Mouse (Mus musculus) monocyte, adult 59 days (primary cell): Measurements from ENCODE around the gene Sstr2. TPM values are rescaled to one million over a fixed set of nuclear protein-coding genes. Genes with fewer than 3 reads are reported as not detected.

Experiments
- total RNA-seq, 2 experiments: library from RNA; stranded (reverse); gene quantifications; one replicate each; pipeline ENCODE4 v1.2.4; 2023

Sstr2 gene
- not detected for total RNA-seq

DNA sequence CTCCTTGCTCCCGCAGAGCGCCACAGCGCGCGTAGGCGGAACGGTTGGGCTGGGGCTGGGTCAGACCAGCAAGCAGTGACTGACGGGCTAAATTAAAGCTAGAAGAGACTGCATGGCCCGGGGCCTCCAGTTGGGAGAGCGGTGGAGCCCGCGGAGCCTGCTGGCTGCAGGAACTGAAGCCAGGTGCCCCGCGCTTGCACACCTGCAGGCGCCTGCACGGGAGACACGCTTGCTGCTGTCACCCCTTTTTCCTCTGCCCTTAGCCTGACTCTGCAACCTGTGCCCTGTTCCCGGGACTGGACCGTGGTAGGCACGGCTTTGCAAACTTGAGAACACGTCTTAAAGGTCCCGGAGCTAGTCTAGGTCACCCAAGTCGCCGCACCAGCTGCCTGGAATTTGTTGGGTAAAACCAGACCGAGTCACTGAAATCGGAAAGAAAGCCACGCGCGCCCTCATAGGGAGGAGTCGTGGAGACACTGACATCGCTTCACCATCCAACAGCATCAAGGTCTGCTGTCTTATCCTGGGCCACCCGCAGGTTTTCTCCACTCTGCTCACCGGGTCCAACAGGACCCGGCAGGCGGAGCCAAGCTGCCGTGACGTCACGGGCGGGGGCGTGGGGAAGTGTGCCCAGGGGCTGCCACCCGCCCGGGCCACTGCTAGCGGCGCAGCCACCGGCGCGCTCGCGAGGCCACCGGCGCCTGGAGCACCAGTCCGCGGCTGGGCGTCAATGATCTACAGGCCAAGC lies at the start of gene Sstr2:
Sstr2 (plus strand) TSS at position 671 of the 748 bp plus-strand sequence.

DNA sequence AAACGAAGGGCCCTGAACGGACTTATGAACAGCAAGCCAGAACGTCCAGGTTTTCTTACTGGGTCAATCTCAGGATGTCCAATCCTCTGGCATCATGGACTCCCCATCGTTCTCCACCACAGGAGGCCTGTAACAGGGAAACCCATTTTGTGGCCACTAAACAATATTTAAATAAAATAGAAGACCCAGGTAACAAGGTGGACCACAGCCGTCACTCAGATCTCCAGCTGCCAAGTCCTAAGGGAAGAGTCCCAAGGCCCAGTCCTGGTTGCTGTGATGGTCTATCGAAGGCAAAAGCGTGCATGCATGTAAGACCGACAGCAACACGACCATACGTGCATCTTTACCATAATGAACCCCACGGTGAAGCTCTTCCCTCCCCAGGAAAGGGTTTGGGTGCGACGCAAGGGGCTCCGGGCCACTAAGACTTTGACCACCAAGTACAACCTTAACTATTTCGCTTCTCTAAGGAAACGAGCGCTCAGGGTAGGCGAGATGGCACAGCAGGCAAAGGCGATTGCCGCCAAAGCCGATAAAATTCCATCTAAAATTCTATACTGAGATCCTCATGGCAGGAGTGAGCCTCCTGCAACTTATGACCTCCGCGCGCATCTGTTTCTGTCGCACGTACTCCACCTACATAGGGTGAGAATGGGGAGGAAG lies 29.7 kb downstream of the Sstr2 start, which contains the start of gene Cog1:
Cog1 (plus strand) TSS at position 480 of the 663 bp plus-strand sequence.

DNA sequence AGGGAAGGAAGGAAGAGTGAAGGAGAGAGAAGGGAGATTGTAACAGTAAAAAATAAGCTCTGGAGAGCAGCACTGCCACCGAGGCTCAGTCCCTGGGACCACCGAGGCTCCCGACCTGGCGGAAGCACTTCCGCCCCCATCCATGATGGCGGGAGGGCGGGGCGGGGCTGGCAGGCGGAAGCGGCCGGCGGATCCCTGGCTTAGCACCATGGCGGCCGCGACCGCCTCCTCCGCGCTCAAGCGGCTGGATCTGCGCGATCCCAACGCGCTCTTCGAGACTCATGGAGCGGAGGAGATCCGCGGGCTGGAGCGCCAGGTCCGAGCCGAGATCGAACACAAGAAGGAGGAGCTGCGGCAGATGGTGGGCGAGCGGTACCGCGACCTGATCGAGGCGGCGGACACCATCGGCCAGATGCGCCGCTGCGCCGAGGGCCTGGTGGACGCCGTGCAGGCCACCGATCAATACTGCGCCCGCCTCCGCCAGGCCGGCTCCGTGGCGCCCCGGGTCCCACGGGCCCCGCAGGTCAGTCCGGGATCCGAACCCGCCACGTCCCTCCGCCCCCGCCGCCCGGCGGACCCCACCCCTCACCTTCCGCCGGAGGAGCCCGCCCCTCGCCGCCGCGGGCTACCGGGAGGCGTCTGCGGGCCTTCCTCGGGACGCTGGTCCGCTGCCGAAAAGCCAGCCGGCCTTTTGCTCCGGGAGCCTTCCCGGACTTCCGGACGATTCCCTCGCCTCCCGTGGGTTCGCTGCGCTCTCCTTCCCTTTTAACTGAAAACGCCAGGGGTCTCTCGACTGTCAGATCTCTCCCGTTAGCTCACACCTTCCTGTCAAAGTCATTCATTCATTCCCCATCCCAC lies 30.4 kb downstream of the Sstr2 start, which contains the start of gene Slc39a11:
Slc39a11 (minus strand) TSS at position 727 of the 858 bp plus-strand sequence.

Other genes starting within 250 kb of the Sstr2 start
- 10 to 100 TPM; 35.9 to 40.9 TPM for gene Cog1, start 29.8 kb downstream of the Sstr2 start, total RNA-seq
- gene Slc39a11, start 30.7 kb downstream of the Sstr2 start, total RNA-seq = 10 to 100 TPM; 22.4 to 24.7 TPM
- 10 to 100 TPM; 18.7 to 19.4 TPM for gene Fam104a, start 64.8 kb downstream of the Sstr2 start, total RNA-seq
- 10 to 100 TPM; 12.4 to 13.7 TPM for gene D11Wsu47e, start 65.1 kb downstream of the Sstr2 start, total RNA-seq
- under 1 TPM in 1 of 2 experiments, not detected in 1; 0.39 TPM for gene Cpsf4l, start 90.7 kb downstream of the Sstr2 start, total RNA-seq
- 10 to 100 TPM; 33.1 to 44.7 TPM for gene Cdc42ep4, start 132.5 kb downstream of the Sstr2 start, total RNA-seq